Mouse (Mus musculus): ENCODE data around the gene Usp29.

Usp29 gene

GRCm38 (mm10) chr7:6730241-6730640, at the start of gene Usp29, which contains the start of gene Peg3:
Gene Usp29 (plus strand): TSS chr7:6730578.
Gene Peg3 (minus strand): TSS chr7:6730431.
- DNase-seq (ENCODE audit: low read depth) = peak; percentile 42

GRCm38 (mm10) chr7:6685511-6685910, 44.9 kb upstream of the Usp29 start:
- DNase-seq (ENCODE audit: low read depth) = no peak

- no peak for DNase-seq (ENCODE audit: low read depth)
Measured at GRCm38 (mm10) chr7:6696241-6697045, 33.9 kb upstream of the Usp29 start, which contains the start of gene Zim1. Gene Zim1 (minus strand): TSS chr7:6696450.

GRCm38 (mm10) chr7:6699230-6699629, 31.1 kb upstream of the Usp29 start:
- DNase-seq (ENCODE audit: low read depth) = no peak

- no peak for DNase-seq (ENCODE audit: low read depth)
Measured at GRCm38 (mm10) chr7:6707416-6708015, 22.9 kb upstream of the Usp29 start.

GRCm38 (mm10) chr7:6708451-6709180, 21.8 kb upstream of the Usp29 start:
- no peak for DNase-seq (ENCODE audit: low read depth)

- DNase-seq (ENCODE audit: low read depth) = no peak
Measured at GRCm38 (mm10) chr7:6709396-6709795, 21.0 kb upstream of the Usp29 start.

GRCm38 (mm10) chr7:6727351-6728121, 2.8 kb upstream of the Usp29 start:
- peak; percentile 48 for DNase-seq (ENCODE audit: low read depth)

GRCm38 (mm10) chr7:6728263-6728931, 2.0 kb upstream of the Usp29 start:
- peak; percentile 77 for DNase-seq (ENCODE audit: low read depth)

GRCm38 (mm10) chr7:6729061-6729817, 1.1 kb upstream of the Usp29 start:
- peak; percentile 74 for DNase-seq (ENCODE audit: low read depth)

GRCm38 (mm10) chr7:6730801-6731200, 423 bp downstream of the Usp29 start:
- DNase-seq (ENCODE audit: low read depth) = no peak

GRCm38 (mm10) chr7:6731373-6731772, 995 bp downstream of the Usp29 start:
- DNase-seq (ENCODE audit: low read depth) = no peak

- no peak for DNase-seq (ENCODE audit: low read depth)
Measured at GRCm38 (mm10) chr7:6731930-6732329, 1.6 kb downstream of the Usp29 start.

- DNase-seq (ENCODE audit: low read depth) = no peak
Measured at GRCm38 (mm10) chr7:6736060-6736459, 5.7 kb downstream of the Usp29 start.

- no peak for DNase-seq (ENCODE audit: low read depth)
Measured at GRCm38 (mm10) chr7:6744281-6744904, 14.0 kb downstream of the Usp29 start.

GRCm38 (mm10) chr7:6749196-6749595, 18.8 kb downstream of the Usp29 start:
- no peak for DNase-seq (ENCODE audit: low read depth)

GRCm38 (mm10) chr7:6753440-6753839, 23.1 kb downstream of the Usp29 start:
- no peak for DNase-seq (ENCODE audit: low read depth)

- DNase-seq (ENCODE audit: low read depth) = no peak
Measured at GRCm38 (mm10) chr7:6756777-6757291, 26.5 kb downstream of the Usp29 start.

GRCm38 (mm10) chr7:6759698-6760097, 29.3 kb downstream of the Usp29 start:
- DNase-seq (ENCODE audit: low read depth) = no peak

GRCm38 (mm10) chr7:6760170-6760569, 29.8 kb downstream of the Usp29 start:
- no peak for DNase-seq (ENCODE audit: low read depth)

Measured in c-Kit-positive CD71-positive TER-119-negative erythroid progenitor cells, embryonic 14.5 days (primary cell).